Mouse (Mus musculus): ENCODE data around the gene Arhgef40.

GRCm38 (mm10) chr14:52005616-52006015 is 21.1 kb downstream of the Arhgef40 start:
- TF ChIP-seq POLR2A (IDR thresholded peaks at IDR 0.05; ENCODE audit: low read depth, low read length) = no peak
- no peak for TF ChIP-seq CTCF (IDR thresholded peaks at IDR 0.05; ENCODE audit: borderline replicate concordance, insufficient read depth, low read length)

All from embryonic fibroblast, embryonic 13.5 days (primary cell).